Mouse (Mus musculus) cortical plate, adult 2 months (tissue): Measurements from ENCODE around the gene Bmp2k.

Experiments used
- CTCF ChIP-seq: fragments of 200-500 bp; IDR thresholded peaks from 2 replicates; pipeline ENCODE4 v1.5.1; 2011; ENCODE audit warnings: mild to moderate bottlenecking, control low read depth, low read length; ENCODE audit not compliant: insufficient read depth; ENCODE audit errors: extremely low read depth
- POLR2A ChIP-seq: fragments of 200-500 bp; IDR thresholded peaks from 2 replicates; pipeline ENCODE4 v1.6.1; 2011; ENCODE audit warnings: mild to moderate bottlenecking, low read length, control low read depth; ENCODE audit not compliant: insufficient read depth; ENCODE audit errors: extremely low read depth

DNA sequence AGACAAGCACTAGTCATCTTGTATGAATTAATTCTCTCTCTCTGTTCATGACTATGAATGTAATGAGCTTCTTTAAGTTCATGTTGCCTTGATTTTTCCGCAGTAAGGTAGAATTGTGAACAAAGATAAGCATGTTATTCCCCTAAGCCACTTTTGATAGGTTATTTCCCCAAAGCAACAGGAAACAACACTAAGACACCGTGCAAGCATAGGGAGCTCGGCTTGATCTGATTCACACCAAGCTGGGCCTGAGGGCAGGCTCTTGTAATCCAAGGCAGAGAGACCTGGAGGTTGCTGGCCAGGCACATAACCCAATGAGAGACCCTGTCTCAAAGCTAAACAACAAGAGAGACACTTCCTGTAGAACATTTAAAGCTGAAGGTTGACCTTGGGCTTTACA is 21.3 kb upstream of the Bmp2k start:
- TF ChIP-seq POLR2A (no peak), CTCF (no peak)
